Mouse (Mus musculus) heart, embryonic 15.5 days (tissue): Measurements from ENCODE around the gene Ttc6. TPM values are rescaled to one million over a fixed set of nuclear protein-coding genes. Genes with fewer than 3 reads are reported as not detected.

Experiments used
- ATAC-seq: fragments of 200-750 bp; cut with Nextera tagmentation; replicated peaks from 2 replicates; pipeline ENCODE4 v1.8.0; 2017; ENCODE audit warnings: low read depth, moderate TSS enrichment; ENCODE audit not compliant: insufficient number of reproducible peaks, insufficient read depth, low FRiP score
- H3K27ac ChIP-seq: fragments of 300-500 bp; sonication (generic); 2 replicates; pipeline ENCODE4 v1.5.1; 2015; ENCODE audit warnings: mild to moderate bottlenecking, inconsistent platforms
- H3K27me3 ChIP-seq: fragments of 300-500 bp; sonication (generic); 2 replicates; pipeline ENCODE4 v1.6.1; 2015; ENCODE audit warnings: inconsistent platforms
- H3K36me3 ChIP-seq: fragments of 300-500 bp; sonication (generic); 2 replicates; pipeline ENCODE4 v1.6.1; 2015; ENCODE audit warnings: mild to moderate bottlenecking, inconsistent platforms
- H3K4me1 ChIP-seq: fragments of 300-500 bp; sonication (generic); replicated peaks from 2 replicates; pipeline ENCODE4 v1.6.1; 2015; ENCODE audit warnings: inconsistent platforms
- H3K4me2 ChIP-seq: fragments of 300-500 bp; sonication (generic); 2 replicates; pipeline ENCODE4 v1.6.1; 2015; ENCODE audit warnings: inconsistent platforms, mild to moderate bottlenecking, moderate library complexity
- H3K4me3 ChIP-seq: fragments of 300-500 bp; sonication (generic); 2 replicates; pipeline ENCODE4 v1.5.1; 2015; ENCODE audit warnings: mild to moderate bottlenecking, inconsistent platforms
- H3K9ac ChIP-seq: fragments of 300-500 bp; sonication (generic); 2 replicates; pipeline ENCODE4 v1.6.1; 2015; ENCODE audit warnings: mild to moderate bottlenecking, inconsistent platforms
- H3K9me3 ChIP-seq: fragments of 300-500 bp; sonication (generic); replicated peaks from 2 replicates; pipeline ENCODE4 v1.6.1; 2016; ENCODE audit warnings: inconsistent platforms
- WGBS: fragments of 180-500 bp; shearing (Covaris S2); methylation state at CpG from one replicate; pipeline ENCODE4 v1.1.7; 2015; ENCODE audit warnings: mixed read lengths; 5-methylcytosine and 5-hydroxymethylcytosine counted together
- polyA plus RNA-seq: library from polyadenylated mRNA; unstranded; fragments of >200 nt; fragmentation: Nextera tagmentation; extraction: Ambion mirVana; gene quantifications from 2 replicates; pipeline ENCODE4 v1.2.1, GENCODE M21; 2015

The Ttc6 gene
- polyA plus RNA-seq = 0.42 and 0.96 TPM in 2 replicates

- H3K4me3 ChIP-seq = no peak within 1 kb of the TSS
- H3K36me3 ChIP-seq = no peaks in the 10 kb centered on the region
- 73% methylated on average over 6 of the region's 6 CpGs for WGBS
- H3K9ac ChIP-seq = no peak within 1 kb of the TSS
- no peak within 1 kb of the TSS for H3K27ac ChIP-seq
- H3K4me2 ChIP-seq = no peak within 1 kb of the TSS
- H3K27me3 ChIP-seq = peaks cover 5% of the 10 kb centered on the region; the same call in 1 of the 2 replicates
- H3K4me1 ChIP-seq = no peaks in the 10 kb centered on the region
- H3K9me3 ChIP-seq = no peaks in the 10 kb centered on the region
- no peak for ATAC-seq
These were observed at the start of gene Ttc6 for GRCm38 (mm10) chr12:57563909-57564308. Gene Ttc6 (plus strand): TSS chr12:57564113.

GRCm38 (mm10) chr12:57514552-57514951 is 49.4 kb upstream of the Ttc6 start:
- H3K27me3 ChIP-seq = no peaks in the 10 kb centered on the region
- 51% methylated on average over 1 of the region's 1 CpGs for WGBS
- no peak overlapping the region for H3K4me2 ChIP-seq
- H3K4me3 ChIP-seq = no peak overlapping the region
- no peak for ATAC-seq
- no peak overlapping the region for H3K27ac ChIP-seq
- no peaks in the 10 kb centered on the region for H3K36me3 ChIP-seq
- no peaks in the 10 kb centered on the region for H3K4me1 ChIP-seq
- H3K9ac ChIP-seq = no peak overlapping the region
- H3K9me3 ChIP-seq = no peaks in the 10 kb centered on the region

DNA sequence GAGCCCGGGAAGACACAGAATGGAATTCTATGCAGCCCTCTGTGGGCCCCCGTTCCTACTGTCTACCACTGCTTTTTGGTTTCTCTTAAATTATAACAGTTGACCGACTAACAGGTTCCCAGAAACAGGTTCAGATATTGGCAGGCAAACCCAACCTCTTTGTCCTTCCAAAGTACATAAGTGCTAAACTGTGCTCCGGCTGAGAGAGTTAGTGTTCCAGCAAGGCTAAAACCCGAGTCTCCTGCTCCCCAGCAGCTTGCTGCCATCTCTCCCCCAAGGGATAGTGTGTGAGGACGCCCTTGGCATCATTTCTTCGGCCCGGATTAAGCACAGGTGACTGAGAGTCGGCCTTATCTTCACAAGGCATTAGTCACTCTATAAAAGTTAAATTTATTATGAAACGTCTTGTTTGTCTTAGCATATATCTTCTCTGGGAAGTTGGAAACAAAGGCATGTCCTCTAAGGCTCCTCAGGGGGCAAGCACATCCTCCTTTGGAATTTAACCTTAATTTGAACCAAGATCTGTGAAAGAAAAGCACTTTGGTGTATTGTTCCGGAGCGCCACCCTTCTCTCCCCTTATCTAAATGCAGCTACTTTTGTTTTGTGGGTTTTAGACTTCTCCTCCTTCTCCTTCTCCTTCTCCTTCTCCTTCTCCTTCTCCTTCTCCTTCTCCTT is 48.1 kb upstream of the Ttc6 start:
- ATAC-seq = no peak
- no peaks in the 10 kb centered on the region for H3K4me1 ChIP-seq
- H3K27ac ChIP-seq = no peak overlapping the region
- no peak overlapping the region for H3K9ac ChIP-seq
- WGBS = 45% methylated on average over 12 of the region's 12 CpGs
- no peaks in the 10 kb centered on the region for H3K9me3 ChIP-seq
- H3K4me2 ChIP-seq = no peak overlapping the region
- no peaks in the 10 kb centered on the region for H3K36me3 ChIP-seq
- no peaks in the 10 kb centered on the region for H3K27me3 ChIP-seq
- H3K4me3 ChIP-seq = no peak overlapping the region

- 71% methylated on average over 4 of the region's 4 CpGs for WGBS
- Histone ChIP-seq H3K4me2 (no peak overlapping the region), H3K36me3 (no peaks in the 10 kb centered on the region), H3K4me1 (no peaks in the 10 kb centered on the region), H3K27me3 (peaks cover 48% of the 10 kb centered on the region), H3K4me3 (no peak overlapping the region), H3K9me3 (no peaks in the 10 kb centered on the region), H3K9ac (no peak overlapping the region), H3K27ac (no peak overlapping the region)
- no peak for ATAC-seq
These were observed 35.6 kb upstream of the Ttc6 start for GRCm38 (mm10) chr12:57528335-57528734.

DNA sequence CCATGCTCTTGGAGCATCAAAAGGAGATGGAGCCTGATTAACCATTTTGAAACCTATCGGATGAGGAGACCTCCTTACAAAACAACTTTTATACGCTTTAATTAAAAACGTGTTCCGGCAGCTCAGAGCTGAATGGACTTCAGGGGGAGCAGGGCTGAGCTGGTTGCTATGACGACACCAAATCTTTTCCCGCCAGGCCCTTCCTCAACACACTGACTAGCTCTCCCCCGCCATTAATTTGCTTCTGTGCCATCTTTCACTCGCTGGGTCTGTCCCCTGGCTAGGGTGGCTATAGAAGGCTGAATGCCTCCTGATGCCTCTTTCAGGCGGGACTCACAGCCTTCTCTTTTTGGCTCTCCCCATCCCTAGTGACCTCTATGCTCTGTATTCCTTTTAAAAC is 33.4 kb upstream of the Ttc6 start:
- Histone ChIP-seq H3K9ac (no peak overlapping the region), H3K4me2 (no peak overlapping the region), H3K9me3 (no peaks in the 10 kb centered on the region), H3K27me3 (peaks cover 64% of the 10 kb centered on the region), H3K4me1 (peaks cover 3% of the 10 kb centered on the region; the same call in 1 of the 2 replicates), H3K36me3 (no peaks in the 10 kb centered on the region), H3K4me3 (no peak overlapping the region), H3K27ac (no peak overlapping the region)
- no peak for ATAC-seq
- 24% methylated on average over 9 of the region's 9 CpGs for WGBS

- peak overlapping the region; percentile 27; the same call in 1 of the 2 replicates for H3K4me2 ChIP-seq
- H3K4me1 ChIP-seq = peaks cover 13% of the 10 kb centered on the region
- H3K27me3 ChIP-seq = peaks cover 95% of the 10 kb centered on the region
- H3K36me3 ChIP-seq = no peaks in the 10 kb centered on the region
- no peak for ATAC-seq
- no peaks in the 10 kb centered on the region for H3K9me3 ChIP-seq
- no peak overlapping the region for H3K9ac ChIP-seq
- H3K4me3 ChIP-seq = no peak overlapping the region
- no peak overlapping the region for H3K27ac ChIP-seq
- WGBS = 2% methylated on average over 5 of the region's 6 CpGs
These were observed 29.4 kb upstream of the Ttc6 start for GRCm38 (mm10) chr12:57534517-57534878.

- H3K36me3 ChIP-seq = no peaks in the 10 kb centered on the region
- H3K27ac ChIP-seq = no peak overlapping the region
- H3K4me1 ChIP-seq = peaks cover 13% of the 10 kb centered on the region
- H3K9ac ChIP-seq = no peak overlapping the region
- under 1% methylated on average over 39 of the region's 39 CpGs for WGBS
- H3K9me3 ChIP-seq = no peaks in the 10 kb centered on the region
- ATAC-seq = peak; percentile 31; the same call in 1 of the 2 replicates
- peak overlapping the region; percentile 5; the same call in 1 of the 2 replicates for H3K4me3 ChIP-seq
- H3K4me2 ChIP-seq = peak overlapping the region; percentile 27; the same call in 1 of the 2 replicates
- H3K27me3 ChIP-seq = peaks cover 95% of the 10 kb centered on the region
These were observed 28.9 kb upstream of the Ttc6 start for GRCm38 (mm10) chr12:57534879-57535611.

DNA sequence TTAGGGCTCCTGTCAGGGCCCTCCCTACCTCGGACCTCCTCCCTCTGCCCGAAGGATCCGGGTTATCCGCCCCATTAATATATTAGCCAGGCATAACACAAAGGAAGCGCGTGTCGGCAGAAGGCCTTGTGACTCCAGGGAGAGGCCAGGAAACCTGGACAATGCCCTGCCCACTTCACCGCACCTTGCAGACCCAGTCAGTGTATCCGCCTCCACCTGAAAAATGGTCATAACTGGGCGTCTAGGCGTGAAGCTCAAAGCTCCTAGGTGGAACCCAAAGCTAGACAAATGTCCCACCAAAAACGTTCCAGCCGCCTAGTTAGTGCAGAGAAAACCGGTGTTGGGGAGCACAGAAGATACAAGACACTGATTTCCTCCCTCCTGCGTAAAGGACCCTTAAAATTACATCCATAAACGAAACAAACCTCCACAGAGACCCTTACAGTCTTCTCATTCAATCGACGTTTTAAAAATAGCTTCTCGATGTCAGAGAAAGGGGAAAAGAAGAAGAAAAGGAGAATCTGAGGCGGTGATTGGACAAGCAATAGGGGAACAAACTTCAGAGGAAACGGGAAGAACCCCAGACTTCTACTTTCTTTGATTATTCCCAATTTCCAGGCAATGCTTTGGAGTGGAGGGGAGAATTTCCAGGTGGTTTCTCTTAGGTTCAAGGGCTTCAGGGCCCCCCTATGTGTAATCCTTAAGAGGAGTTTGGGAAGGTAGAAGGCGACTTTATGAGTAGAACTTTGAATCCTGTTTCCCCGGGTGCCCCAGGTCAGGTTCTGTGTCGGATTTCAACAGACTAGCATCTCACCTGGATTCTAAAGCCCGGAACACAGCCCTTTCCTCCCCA is 27.6 kb upstream of the Ttc6 start:
- no peak overlapping the region for H3K9ac ChIP-seq
- no peaks in the 10 kb centered on the region for H3K9me3 ChIP-seq
- ATAC-seq = no peak
- H3K4me1 ChIP-seq = peaks cover 13% of the 10 kb centered on the region
- no peak overlapping the region for H3K4me3 ChIP-seq
- WGBS = 3% methylated on average over 25 of the region's 25 CpGs
- H3K27ac ChIP-seq = no peak overlapping the region
- no peak overlapping the region for H3K4me2 ChIP-seq
- H3K36me3 ChIP-seq = no peaks in the 10 kb centered on the region
- H3K27me3 ChIP-seq = peaks cover 92% of the 10 kb centered on the region

- Histone ChIP-seq H3K27ac (no peak overlapping the region), H3K9me3 (no peaks in the 10 kb centered on the region), H3K4me1 (peaks cover 15% of the 10 kb centered on the region), H3K36me3 (no peaks in the 10 kb centered on the region), H3K4me2 (no peak overlapping the region), H3K27me3 (peaks cover 92% of the 10 kb centered on the region), H3K9ac (no peak overlapping the region), H3K4me3 (no peak overlapping the region)
- ATAC-seq = no peak
- 5% methylated on average over 11 of the region's 11 CpGs for WGBS
These were observed 26.8 kb upstream of the Ttc6 start for GRCm38 (mm10) chr12:57536909-57537670.

DNA sequence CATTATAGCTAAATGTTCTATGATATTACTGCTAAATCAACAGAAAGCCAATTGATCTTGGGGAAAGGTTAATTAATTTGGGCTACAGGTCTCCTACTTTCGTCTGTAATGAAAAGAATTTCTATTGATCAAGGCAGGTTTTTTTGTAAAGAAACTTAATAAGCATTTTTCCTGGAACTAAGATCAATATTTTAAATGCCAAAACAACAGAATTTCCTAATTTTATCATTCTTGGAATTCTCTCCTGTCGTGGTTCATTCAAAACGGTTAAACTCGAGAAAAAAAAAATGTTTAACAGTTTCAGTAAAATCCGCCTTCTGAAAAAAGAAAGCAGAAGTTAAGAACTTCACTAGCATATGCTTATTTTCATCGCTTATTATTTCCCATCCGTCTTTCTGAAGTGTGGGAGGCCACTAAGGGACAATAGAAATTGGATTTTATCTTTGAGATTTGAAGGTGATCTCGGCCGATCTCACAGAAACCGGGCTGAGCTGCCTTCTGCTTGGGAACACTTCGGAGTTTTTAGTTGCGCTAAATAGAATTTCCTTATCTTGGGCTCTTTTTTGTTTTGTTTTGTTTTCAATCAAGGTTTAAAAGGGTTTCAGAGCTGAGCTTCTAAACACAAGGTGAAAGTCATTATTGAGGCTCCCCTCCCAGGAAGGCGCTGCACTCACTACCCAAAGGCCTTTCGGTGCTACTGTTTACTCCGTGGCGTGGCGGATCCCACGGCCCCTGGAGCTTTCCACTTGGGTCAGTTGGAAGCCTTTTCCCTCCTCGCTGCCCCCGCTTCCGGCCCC is 25.9 kb upstream of the Ttc6 start:
- Histone ChIP-seq H3K27ac (no peak overlapping the region), H3K4me3 (peak overlapping the region; percentile 35)
- 2% methylated on average over 21 of the region's 21 CpGs for WGBS

More for the DNA sequence above, 25.9 kb upstream of the Ttc6 start:
- H3K4me1 ChIP-seq = peaks cover 23% of the 10 kb centered on the region
- no peaks in the 10 kb centered on the region for H3K9me3 ChIP-seq
- no peak for ATAC-seq
- H3K9ac ChIP-seq = no peak overlapping the region
- H3K27me3 ChIP-seq = peaks cover 92% of the 10 kb centered on the region
- H3K4me2 ChIP-seq = peak overlapping the region; percentile 52
- no peaks in the 10 kb centered on the region for H3K36me3 ChIP-seq
